Mouse (Mus musculus): ENCODE results near the gene Serpina11.
A peak's percentile ranks its signal among the peaks of the same experiment; 100 is the strongest.

- TF ChIP-seq USF1 (IDR thresholded peaks at IDR 0.05; ENCODE audit: low read depth) (no peak), POLR2A (IDR thresholded peaks at IDR 0.05; ENCODE audit: insufficient read length, low read depth) (no peak), CEBPB (IDR thresholded peaks at IDR 0.05; ENCODE audit: insufficient read depth, poor library complexity, severe bottlenecking) (no peak), MAX (IDR thresholded peaks at IDR 0.05; ENCODE audit: low read depth) (no peak), MYOD1 (IDR thresholded peaks at IDR 0.05; ENCODE audit: control insufficient read depth in 1 of 3, insufficient read length in 2 of 3, low read depth in 2 of 3) (peak; percentile 21 to 58 (median 21)), SRF (IDR thresholded peaks at IDR 0.05; ENCODE audit: control insufficient read depth, insufficient read length, low read depth) (no peak), MYOG (IDR thresholded peaks at IDR 0.05; ENCODE audit: control insufficient read depth in 1 of 3, insufficient read depth in 1 of 3, insufficient read length in 2 of 3, low read depth in 2 of 3) (peak in 2 of 3 experiments; percentile 49 to 78), POLR2AphosphoS2 (IDR thresholded peaks at IDR 0.05; ENCODE audit: insufficient read length, low read depth) (no peak)
These were observed 13.5 kb upstream of the Serpina11 start for GRCm38 (mm10) chr12:104003238-104003612.

Measured in myocyte (in vitro differentiated cells).